Mouse (Mus musculus) gastrocnemius, adult 8-10 months (tissue): ENCODE measurements around the gene Mrps18c. TPM values are rescaled to one million over a fixed set of nuclear protein-coding genes. Genes with fewer than 3 reads are reported as not detected.

Experiments used
- DNase-seq, 2 experiments: peaks; one replicate each; pipeline ENCODE4 v3.0.0; 2022; ENCODE audit warnings: low spot score in 2 of 2
- total RNA-seq, 4 experiments: library from RNA; stranded (reverse); gene quantifications; 2 replicates each; pipeline ENCODE4 v1.2.4; 2022

The Mrps18c gene
- total RNA-seq = 10 to 100 TPM; 67.1 to 90.8 (median 78.7) TPM

- DNase-seq = peak; percentile 81 to 83
Measured at GRCm38 (mm10) chr5:100798165-100798860, at the start of gene Mrps18c, which contains the start of gene Helq. Mrps18c (plus strand) TSS chr5:100798627. Helq (minus strand) TSS chr5:100798598.

- DNase-seq = no peak
Measured at GRCm38 (mm10) chr5:100750617-100751255, 47.7 kb upstream of the Mrps18c start.

DNA sequence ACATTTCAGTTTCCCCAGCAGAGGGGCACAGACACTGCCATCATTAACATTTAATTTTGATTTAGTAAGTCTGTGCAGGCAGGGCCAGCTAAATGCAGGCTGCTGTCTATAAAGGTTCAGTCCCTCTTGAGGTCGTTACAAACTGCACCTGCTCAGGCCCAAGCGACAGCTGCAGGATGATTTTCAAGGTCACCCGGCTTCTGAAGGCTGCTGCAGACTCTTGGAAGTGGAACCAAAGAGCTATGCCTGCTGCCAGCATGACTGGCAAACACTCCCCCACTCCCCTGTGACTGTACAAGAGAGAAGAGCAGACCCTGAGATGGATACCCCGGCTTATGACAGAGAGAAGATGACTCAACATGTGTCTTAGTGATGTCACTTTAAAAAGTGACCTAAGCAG, 46.8 kb upstream of the Mrps18c start:
- no peak for DNase-seq

DNA sequence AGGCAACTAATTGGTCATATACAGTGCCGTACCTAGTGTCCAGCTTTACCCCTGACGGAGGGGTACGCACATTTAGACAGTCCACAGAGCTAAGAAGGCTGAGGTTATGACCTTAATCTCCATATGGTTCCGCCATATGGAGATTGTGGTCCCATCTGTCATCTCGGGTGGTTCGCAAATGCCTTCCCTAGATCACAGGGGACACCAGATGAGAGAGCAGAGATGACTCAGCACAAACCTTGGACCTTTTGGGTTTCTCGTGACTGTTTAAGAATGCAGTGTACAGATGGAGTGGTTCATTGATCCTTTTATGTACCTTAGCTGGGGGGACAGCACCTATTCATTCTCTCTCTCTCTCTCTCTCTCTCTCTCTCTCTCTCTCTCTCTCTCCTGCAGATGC, 45.0 kb upstream of the Mrps18c start:
- DNase-seq = no peak

GRCm38 (mm10) chr5:100758121-100758520, 40.3 kb upstream of the Mrps18c start:
- no peak for DNase-seq

GRCm38 (mm10) chr5:100760049-100760663, 38.3 kb upstream of the Mrps18c start:
- no peak for DNase-seq

DNA sequence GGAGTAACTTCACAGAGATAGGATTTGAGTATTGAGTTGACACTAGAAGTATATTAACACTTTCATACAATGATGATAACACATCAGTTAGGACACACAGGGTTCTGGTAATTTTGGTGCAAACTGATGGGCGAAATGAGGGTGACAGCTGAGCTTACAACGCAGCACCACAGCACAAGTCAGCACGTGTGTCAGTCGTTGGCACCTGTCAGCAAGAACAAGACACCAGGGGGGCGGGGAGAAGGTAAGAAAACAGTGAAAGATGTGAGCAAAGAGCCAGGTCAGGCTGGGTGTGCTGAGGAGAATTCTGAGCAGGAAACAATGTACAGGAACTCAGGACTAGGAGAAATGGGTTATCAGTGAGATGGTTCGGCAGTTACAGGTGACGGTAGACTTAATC, 36.7 kb upstream of the Mrps18c start:
- no peak for DNase-seq

DNA sequence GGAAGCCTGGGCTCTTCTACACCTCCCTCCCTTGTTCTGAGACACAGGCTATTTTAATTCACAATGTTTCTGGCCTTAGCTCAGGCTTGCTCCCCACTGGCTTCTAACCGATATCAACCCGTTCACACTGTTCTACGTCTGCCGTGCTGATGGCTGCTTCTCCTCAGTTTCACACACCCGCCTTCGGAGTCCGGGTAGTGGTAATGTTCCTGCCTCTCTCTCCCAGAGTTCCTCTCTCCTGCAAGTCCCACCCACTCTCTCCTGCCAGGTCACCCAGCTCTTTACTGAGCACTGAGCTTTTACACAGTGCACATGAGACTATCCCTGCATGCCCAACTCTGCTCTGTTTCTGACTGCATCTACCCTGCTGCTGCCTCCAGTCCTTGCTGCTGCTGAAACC, 32.4 kb upstream of the Mrps18c start:
- no peak for DNase-seq

DNA sequence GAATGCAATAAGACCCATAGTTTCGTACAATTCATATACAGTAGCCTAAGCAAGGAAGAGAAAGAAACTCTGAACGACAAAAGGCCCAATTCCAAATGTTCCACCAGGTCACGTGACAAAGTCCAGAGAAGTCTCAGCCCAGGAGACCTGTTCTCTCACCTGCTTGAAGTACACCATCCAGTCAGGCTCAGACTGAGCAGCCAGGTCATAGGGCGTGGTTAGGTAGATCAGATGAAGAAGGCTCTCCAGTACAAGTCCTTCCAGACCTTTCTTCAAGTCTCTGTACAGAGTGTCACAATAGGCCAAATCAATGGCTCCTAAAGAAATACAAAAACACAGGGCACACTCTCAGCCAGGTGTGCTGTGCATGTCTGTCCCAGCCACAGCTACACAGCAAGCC, 26.9 kb upstream of the Mrps18c start:
- DNase-seq = no peak

DNA sequence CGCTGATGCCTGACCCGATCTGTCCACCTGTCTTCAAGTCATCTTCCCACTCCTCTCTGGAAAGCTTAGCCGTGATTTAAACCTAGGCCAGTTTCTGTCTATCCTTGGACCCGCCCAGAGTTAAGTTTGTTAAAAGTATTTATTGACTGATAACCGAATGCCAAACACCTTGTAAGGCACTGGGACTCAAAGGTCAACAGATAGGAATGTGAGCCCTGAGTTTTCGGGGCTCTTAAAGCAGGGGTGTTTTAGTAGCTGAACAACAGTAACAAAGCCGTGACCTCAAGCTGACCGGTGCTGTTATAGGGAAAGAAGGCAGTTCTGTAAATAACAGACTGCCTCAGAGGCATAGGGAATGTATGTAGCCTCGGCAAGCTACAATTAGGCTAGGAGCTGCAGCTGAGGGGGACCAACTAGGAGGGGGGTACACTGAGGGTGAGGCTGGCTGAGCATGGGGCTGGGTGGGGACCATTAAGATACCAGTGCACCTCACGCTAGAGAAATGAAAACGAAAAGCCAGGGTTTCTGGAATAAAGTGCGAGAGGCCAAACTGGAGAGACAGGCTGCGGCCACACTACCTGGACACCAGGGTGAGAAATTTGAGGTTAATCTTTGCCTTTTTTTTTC, 22.5 kb upstream of the Mrps18c start:
- DNase-seq = no peak

DNA sequence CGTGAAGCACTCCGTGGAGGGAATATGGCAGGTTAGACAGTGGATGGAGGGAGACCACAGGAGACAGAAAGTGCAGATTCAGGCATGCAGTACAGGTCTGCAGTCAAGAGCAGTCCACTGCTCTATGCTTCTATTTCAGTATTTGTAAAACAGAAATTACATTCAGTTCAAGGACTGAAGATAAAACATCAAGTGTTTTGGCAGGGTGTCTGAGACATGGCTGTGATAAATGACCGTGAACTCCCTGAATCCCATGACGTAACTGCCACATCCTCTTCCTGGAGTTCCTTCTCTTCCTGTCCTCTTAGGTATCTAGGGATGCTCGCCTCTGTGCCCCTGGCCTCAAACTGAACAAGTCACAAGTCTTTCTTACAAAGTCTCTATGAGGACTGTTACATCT, 21.5 kb upstream of the Mrps18c start:
- no peak for DNase-seq

DNA sequence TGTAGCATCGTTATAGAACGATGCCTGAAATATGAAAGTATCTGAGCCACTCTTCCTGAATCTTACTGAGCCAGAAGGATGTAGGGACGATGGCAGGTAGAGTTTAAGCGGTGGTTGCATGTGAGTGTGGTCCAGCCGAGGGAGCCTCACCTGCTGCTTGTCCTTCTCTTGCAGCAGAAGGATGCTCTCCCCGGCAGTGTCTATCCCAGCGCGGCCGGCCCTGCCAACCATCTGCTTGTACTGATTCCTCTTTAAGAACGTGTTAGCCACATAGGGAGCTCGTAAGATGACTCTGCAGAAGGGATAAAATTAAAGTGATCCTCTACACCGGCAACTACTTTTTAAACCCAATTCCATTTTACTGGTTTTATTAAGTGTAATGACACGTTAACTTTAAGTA, 19.4 kb upstream of the Mrps18c start:
- no peak for DNase-seq

- DNase-seq = no peak
Measured at GRCm38 (mm10) chr5:100787527-100787926, 10.9 kb upstream of the Mrps18c start.

DNA sequence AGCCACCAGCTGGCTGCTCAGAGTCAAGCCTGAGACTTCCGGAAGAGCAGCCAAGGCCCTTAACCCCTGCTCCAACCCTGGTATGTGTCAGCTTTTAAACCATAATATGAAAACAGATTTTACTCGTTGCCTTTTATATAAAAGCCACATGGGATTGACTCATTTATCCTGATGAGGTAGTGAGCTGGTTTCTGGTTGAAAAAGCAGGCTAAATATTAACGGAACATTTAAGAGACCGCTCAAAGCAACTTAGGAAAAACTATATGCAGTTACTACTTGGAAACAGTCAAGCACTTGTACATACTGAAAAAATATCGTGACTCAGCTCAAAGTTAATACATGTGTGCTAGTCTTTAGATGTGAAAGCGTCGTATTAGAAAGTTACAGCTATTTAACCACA, 6.2 kb upstream of the Mrps18c start:
- DNase-seq = no peak

- no peak for DNase-seq
Measured at GRCm38 (mm10) chr5:100794084-100794483, 4.3 kb upstream of the Mrps18c start.

GRCm38 (mm10) chr5:100818341-100818740, 19.9 kb downstream of the Mrps18c start:
- no peak for DNase-seq

DNA sequence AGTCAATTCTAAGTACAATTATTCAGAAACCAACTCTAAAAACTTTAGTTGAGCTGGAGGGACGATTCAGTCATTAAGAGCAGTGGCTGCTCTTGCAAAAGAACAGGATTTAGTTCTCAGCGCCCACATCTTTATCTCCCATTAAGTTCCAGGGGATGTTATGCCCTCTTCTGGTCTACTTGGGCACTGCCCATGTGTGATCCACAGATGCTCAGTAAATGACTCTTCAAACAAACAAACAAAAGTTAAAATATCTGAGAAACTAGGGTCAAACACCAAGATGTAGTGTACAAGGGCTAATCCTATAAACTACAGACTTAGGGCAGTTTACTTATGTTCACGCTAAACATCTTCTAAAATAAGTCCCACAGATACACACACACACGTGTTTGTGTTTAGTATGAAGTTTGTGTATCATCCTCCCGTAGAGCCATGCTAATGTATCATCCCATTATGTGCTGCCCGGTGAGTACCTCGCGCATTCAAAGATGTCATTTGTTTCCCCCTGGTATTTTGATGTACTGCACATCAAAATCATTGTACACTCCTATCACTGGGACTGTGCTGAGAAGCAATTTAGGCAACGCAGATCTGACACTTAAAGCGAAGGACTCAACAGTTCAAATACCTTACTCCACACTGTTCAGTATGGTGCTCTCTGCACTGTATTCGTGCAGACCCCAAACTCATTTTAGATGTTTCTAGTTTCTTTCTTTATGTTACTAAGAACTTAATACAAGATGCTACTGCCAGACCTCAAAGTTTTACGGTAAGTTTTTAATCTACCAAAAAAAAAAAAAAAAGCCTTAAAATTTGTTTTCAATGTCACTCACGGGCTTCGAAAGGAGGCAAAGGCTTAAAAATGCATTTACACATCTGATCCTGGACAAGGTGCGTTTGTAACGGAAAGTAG, 21.4 kb downstream of the Mrps18c start:
- DNase-seq = no peak

- DNase-seq = peak; percentile 66 to 69
Measured at GRCm38 (mm10) chr5:100820483-100821184, 22.2 kb downstream of the Mrps18c start, which contains the start of gene Abraxas1. Abraxas1 (minus strand) TSS chr5:100820965.

DNA sequence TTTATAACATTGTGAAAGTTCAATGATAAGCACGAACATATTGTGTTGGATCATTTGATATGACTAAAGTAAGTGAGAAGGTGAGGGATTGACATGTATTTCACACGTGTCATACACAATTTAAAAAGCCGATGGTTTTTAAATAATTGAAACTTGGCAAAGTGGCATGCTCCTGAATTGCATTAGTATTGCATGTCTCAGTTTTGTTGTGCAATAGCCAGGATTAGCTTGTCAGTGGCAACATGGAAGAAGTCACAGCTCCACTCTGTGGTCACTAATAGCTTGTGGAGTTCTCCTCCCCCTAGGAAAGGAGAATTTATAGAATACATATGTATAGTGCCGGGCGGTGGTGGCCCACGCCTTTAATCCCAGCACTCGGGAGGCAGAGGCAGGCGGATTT, 22.9 kb downstream of the Mrps18c start:
- DNase-seq = no peak

- DNase-seq = no peak
Measured at GRCm38 (mm10) chr5:100822826-100823225, 24.4 kb downstream of the Mrps18c start.
